Mouse (Mus musculus) bone marrow, adult 2 months (tissue): ENCODE data around the gene Lbx2.

ENCODE experiments used
- CTCF ChIP-seq: fragments of 200-500 bp; IDR thresholded peaks from 2 replicates; pipeline ENCODE4 v1.5.1; 2011; ENCODE audit warnings: low read length, control low read depth; ENCODE audit not compliant: control insufficient read depth, insufficient read depth
- POLR2A ChIP-seq: fragments of 200-500 bp; IDR thresholded peaks from 2 replicates; pipeline ENCODE4 v1.6.1; 2011; ENCODE audit warnings: low read depth, mild to moderate bottlenecking, control low read depth, low read length, borderline replicate concordance; ENCODE audit not compliant: control insufficient read depth

- no peak for TF ChIP-seq CTCF
- no peak for TF ChIP-seq POLR2A
Observed at GRCm38 (mm10) chr6:83083497-83083896, 2.7 kb upstream of the Lbx2 start.
